Mouse (Mus musculus) C2C12 (cell line): Measurements from ENCODE around the gene Twist2. TPM values are rescaled to one million over a fixed set of nuclear protein-coding genes. Genes with fewer than 3 reads are reported as not detected.

Experiments used
- H3K27me3 ChIP-seq: one replicate; pipeline ENCODE4 v1.6.1; 2011; ENCODE audit not compliant: control insufficient read depth, insufficient read depth, insufficient read length
- H3K36me3 ChIP-seq: one replicate; pipeline ENCODE4 v1.6.1; 2011; ENCODE audit not compliant: control insufficient read depth, insufficient read depth
- H3K4me3 ChIP-seq: one replicate; pipeline ENCODE4 v1.5.1; 2011; ENCODE audit warnings: mild to moderate bottlenecking, control low read depth; ENCODE audit not compliant: poor library complexity, insufficient read depth, severe bottlenecking
- H3K79me2 ChIP-seq: one replicate; pipeline ENCODE4 v1.6.1; 2011; ENCODE audit not compliant: control insufficient read depth, insufficient read depth
- H3K79me3 ChIP-seq: one replicate; pipeline ENCODE4 v1.6.1; 2011; ENCODE audit warnings: low read depth, control low read depth
- H3ac ChIP-seq: one replicate; pipeline ENCODE3; 2011; ENCODE audit warnings: low read depth; ENCODE audit not compliant: control insufficient read depth, insufficient read length
- CEBPB ChIP-seq: IDR thresholded peaks from one replicate; pipeline ENCODE4 v1.6.1; 2011; ENCODE audit warnings: low read depth, mild to moderate bottlenecking, control low read depth, moderate library complexity
- CTCF ChIP-seq: IDR thresholded peaks from one replicate; pipeline ENCODE4 v1.5.1; 2011; ENCODE audit not compliant: control insufficient read depth, insufficient read depth, insufficient read length
- FOSL1 ChIP-seq: IDR thresholded peaks from one replicate; pipeline ENCODE4 v1.8.0; 2011; ENCODE audit warnings: mild to moderate bottlenecking, low read length; ENCODE audit not compliant: poor library complexity, insufficient read depth, severe bottlenecking
- MAX ChIP-seq: IDR thresholded peaks from one replicate; pipeline ENCODE4 v1.6.1; 2011; ENCODE audit warnings: mild to moderate bottlenecking, control low read depth
- MYOD1 ChIP-seq: IDR thresholded peaks from one replicate; pipeline ENCODE4 v1.6.1; 2011; ENCODE audit warnings: low read depth; ENCODE audit not compliant: control insufficient read depth, insufficient read length
- MYOG ChIP-seq: IDR thresholded peaks from one replicate; pipeline ENCODE4 v1.6.1; 2011; ENCODE audit not compliant: control insufficient read depth, insufficient read length; ENCODE audit errors: extremely low read depth
- USF1 ChIP-seq: IDR thresholded peaks from one replicate; pipeline ENCODE4 v1.6.1; 2011; ENCODE audit warnings: low read depth, mild to moderate bottlenecking, control low read depth, moderate library complexity
- polyA plus RNA-seq: library from polyadenylated mRNA; unstranded; fragments of >200 nt; fragmentation: generic; extraction: Trizol; gene quantifications from one replicate; pipeline ENCODE4 v1.2.1, GENCODE M21; 2012; ENCODE audit warnings: missing spikeins

Twist2 gene
- polyA plus RNA-seq, 1 experiment: 65.4 TPM

DNA sequence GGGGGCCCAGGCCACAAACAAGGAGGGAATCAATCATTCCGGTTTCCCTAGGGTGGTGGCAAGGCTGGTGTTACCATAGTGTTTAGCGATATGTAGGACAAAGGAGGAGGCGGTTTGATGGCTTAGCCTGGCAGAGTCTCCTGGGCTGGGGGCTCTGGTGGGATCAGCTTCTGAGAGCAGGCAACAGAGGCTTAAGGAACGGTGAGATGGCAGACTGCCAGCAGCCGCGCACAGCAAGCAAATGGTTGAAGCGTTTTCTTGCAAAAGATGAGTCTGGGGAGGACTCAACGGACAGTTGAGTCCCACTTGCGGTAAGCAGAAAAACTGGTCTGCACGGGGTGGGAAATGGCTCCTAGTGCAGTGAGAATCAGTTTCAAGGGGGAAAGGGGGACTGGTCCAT is 19.3 kb downstream of the Twist2 start:
- Histone ChIP-seq H3K27me3 (no peaks in the 10 kb centered on the region), H3ac (no peak overlapping the region), H3K79me2 (peaks cover 95% of the 10 kb centered on the region), H3K79me3 (peaks cover 60% of the 10 kb centered on the region), H3K4me3 (no peak overlapping the region), H3K36me3 (peaks cover 21% of the 10 kb centered on the region)
- no peak for TF ChIP-seq CTCF
- TF ChIP-seq MYOD1: no peak
- no peak for TF ChIP-seq FOSL1
- no peak for TF ChIP-seq CEBPB
- no peak for TF ChIP-seq MYOG
- no peak for TF ChIP-seq USF1
- TF ChIP-seq MAX: no peak

DNA sequence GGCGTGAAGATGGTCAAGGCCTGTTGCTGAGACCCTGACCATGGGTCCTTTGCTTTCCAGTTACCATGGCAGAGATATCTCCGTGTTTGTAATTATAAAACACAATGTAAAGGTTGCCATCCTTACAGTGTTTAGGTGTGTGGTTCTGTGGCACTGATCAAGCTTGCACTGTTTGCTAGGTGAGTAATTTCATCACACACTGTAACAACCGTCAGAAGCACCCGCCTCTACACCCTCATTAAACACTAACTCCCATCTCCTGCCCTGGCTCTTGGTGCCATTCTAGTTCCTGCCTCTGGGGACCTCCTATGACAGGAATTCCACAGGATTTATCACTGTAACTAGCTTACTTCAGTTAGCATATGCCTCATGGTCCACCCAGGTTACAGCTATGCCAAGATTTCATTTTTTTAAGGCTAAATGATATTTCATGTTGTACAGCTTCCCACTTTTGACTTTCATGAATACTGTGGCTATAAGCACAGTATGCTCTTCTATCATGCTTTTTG is 21.1 kb downstream of the Twist2 start:
- H3K79me3 ChIP-seq: peaks cover 70% of the 10 kb centered on the region
- H3K79me2 ChIP-seq: peaks cover 100% of the 10 kb centered on the region
- H3K4me3 ChIP-seq: no peak overlapping the region
- H3K36me3 ChIP-seq: peaks cover 21% of the 10 kb centered on the region
- H3ac ChIP-seq: no peak overlapping the region
- TF ChIP-seq FOSL1 (no peak), MYOG (no peak), USF1 (no peak), CEBPB (no peak), MAX (no peak), MYOD1 (no peak), CTCF (no peak)
- no peaks in the 10 kb centered on the region for H3K27me3 ChIP-seq

DNA sequence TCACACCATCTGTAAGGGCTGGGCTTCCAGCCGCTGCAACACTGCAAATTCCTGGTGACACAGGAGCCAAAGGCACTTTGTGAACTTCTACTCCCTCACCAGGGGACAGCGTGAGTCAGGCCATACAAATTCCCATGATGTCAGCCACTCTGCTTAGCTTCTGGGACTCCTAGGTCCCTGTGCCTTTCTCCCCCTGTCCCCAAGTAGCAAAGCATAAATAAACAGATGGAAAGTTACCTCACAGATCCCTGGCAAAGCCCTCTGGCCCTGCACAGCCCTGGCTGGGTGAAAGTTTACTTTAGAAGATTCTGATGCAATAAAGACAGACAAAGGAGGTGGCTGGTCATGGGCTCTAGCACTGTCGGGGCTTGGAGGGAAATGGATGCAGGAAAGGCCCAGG is 22.3 kb downstream of the Twist2 start:
- H3K79me2 ChIP-seq: peaks cover 100% of the 10 kb centered on the region
- H3ac ChIP-seq: no peak overlapping the region
- peaks cover 20% of the 10 kb centered on the region for H3K36me3 ChIP-seq
- no peaks in the 10 kb centered on the region for H3K27me3 ChIP-seq
- H3K79me3 ChIP-seq: peaks cover 70% of the 10 kb centered on the region
- no peak overlapping the region for H3K4me3 ChIP-seq
- TF ChIP-seq CEBPB (peak; percentile 62), CTCF (no peak)

DNA sequence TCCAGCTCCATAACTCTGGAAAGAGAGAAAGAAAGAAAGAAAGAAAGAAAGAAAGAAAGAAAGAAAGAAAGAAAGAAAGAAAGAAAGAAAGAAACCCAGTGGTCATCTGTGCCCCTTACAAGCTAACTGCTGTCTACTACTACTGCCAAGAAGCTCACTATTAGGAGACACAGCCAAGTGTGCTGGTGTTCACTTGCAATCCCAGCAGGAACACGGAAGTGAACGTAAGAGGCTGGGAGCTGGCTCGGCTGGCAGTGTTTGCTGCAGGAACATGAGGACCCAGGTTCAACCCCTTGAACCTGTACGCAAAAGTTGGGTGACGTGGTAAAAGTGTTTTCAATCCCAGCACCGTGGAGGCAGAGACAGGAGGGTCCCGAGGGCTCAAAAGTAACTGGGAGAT is 22.7 kb downstream of the Twist2 start:
- H3ac ChIP-seq: no peak overlapping the region
- TF ChIP-seq MAX (no peak), USF1 (no peak), CEBPB (no peak), MYOG (no peak), MYOD1 (no peak), FOSL1 (no peak), CTCF (no peak)
- H3K27me3 ChIP-seq: no peaks in the 10 kb centered on the region
- peaks cover 16% of the 10 kb centered on the region for H3K36me3 ChIP-seq
- H3K79me2 ChIP-seq: peaks cover 100% of the 10 kb centered on the region
- peaks cover 68% of the 10 kb centered on the region for H3K79me3 ChIP-seq
- H3K4me3 ChIP-seq: no peak overlapping the region

DNA sequence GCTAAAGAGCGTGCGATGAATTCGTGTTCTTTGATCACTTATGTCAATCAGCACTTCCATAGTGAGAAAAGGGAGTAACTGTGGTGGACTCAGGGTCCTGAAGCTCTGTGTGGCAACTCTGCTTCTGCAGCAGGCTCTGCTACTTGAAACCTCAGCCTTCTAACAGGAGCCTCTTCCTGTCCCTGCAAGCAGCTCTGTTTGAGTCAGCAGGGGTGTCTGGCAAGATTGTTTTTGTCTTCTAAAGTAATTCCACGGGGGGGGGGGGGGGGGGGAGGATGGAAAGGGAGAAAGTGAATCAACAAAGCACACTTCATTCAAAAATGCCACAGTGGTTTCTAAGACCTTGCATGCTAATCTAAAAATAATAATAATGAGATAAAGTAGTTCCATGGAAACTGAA is 24.0 kb downstream of the Twist2 start:
- no peak overlapping the region for H3K4me3 ChIP-seq
- peaks cover 100% of the 10 kb centered on the region for H3K79me2 ChIP-seq
- peaks cover 56% of the 10 kb centered on the region for H3K79me3 ChIP-seq
- no peak overlapping the region for H3ac ChIP-seq
- H3K36me3 ChIP-seq: peaks cover 12% of the 10 kb centered on the region
- no peaks in the 10 kb centered on the region for H3K27me3 ChIP-seq
- TF ChIP-seq MYOD1 (no peak), MYOG (no peak), MAX (no peak), CTCF (no peak), CEBPB (no peak), FOSL1 (no peak), USF1 (no peak)

DNA sequence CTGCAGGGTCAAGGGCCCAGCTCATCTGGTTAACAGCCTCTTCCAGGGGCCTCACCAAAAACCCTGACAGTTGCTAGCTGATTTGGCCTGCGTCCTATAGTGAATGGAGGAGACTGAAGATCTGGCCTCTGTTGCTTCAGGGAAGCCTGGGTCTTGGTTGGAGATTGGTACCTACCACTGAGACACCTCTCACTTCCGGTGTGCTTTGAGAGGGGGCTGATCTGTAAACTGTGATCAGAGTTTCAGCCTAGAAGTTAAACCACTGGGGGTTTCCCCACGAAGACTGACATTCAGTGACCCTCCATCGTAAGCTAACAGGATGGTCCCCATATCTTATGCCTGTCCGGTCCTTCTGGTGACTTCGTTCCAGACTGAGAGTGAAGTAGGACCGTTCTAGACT is 30.7 kb downstream of the Twist2 start:
- TF ChIP-seq USF1 (no peak), MYOD1 (no peak), CTCF (no peak), CEBPB (no peak), MAX (no peak), MYOG (no peak), FOSL1 (no peak)
- peaks cover 98% of the 10 kb centered on the region for H3K79me2 ChIP-seq
- peaks cover 15% of the 10 kb centered on the region for H3K36me3 ChIP-seq

More for the DNA sequence above, 30.7 kb downstream of the Twist2 start:
- no peaks in the 10 kb centered on the region for H3K27me3 ChIP-seq
- H3K79me3 ChIP-seq: peaks cover 55% of the 10 kb centered on the region
- no peak overlapping the region for H3ac ChIP-seq
- H3K4me3 ChIP-seq: no peak overlapping the region
